Mouse (Mus musculus) megakaryocyte, embryonic 14.5 days (primary cell): ENCODE measurements around the gene Cadm1.

Experiments used
- FLI1 ChIP-seq: IDR thresholded peaks from 2 replicates; pipeline ENCODE4 v1.6.1; 2012; ENCODE audit warnings: low read length, inconsistent platforms, mixed read lengths
- GATA1 ChIP-seq: IDR thresholded peaks from 3 replicates; pipeline ENCODE4 v1.6.1; 2012; ENCODE audit warnings: mixed read lengths, low read length, inconsistent platforms, borderline replicate concordance

DNA sequence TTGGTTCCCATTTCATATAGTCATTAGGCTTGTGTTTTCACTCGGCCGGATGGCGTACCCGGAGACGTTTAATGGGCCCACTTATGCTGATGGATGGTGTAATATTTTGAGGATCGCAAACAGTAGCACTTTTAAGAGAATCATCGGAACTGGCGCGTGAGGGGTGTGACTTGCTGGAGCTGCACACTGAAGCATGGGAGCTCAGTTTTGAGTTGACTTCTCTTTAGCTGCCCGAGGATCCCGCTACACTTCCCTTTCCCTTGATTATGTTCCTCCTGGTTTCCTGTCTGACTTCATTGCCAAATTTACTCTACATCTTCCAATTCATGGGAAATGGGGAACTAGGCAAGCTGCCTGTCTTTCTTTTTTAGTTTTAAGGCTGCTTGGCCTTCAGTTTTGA is 121.5 kb downstream of the Cadm1 start:
- TF ChIP-seq FLI1 (no peak), GATA1 (no peak)
